In genomic region chr2:26342044-26342443, GRCm38 (mm10) we compare ENCODE assay signal across 8 mouse cellular contexts. TPM values are rescaled to one million over a fixed set of nuclear protein-coding genes. Genes with fewer than 3 reads are reported as not detected.
A peak's percentile ranks its signal among the peaks of the same experiment; 100 is the strongest.
DNase-seq lines count a peak whose midpoint lies in the region; ATAC-seq lines count a peak whose summit lies in the region.

No protein-coding gene starts in this region.

- H3K9ac ChIP-seq in embryonic facial prominence, embryonic 13.5 days: no peak overlapping the region
- no peak overlapping the region for H3K9ac ChIP-seq in lung, embryonic 16.5 days (ENCODE audit: low read length)

- H3K36me3 ChIP-seq in megakaryocyte, embryonic 14.5 days (replicated peaks; ENCODE audit: low read length): peaks cover 81% of the 10 kb centered on the region
- peaks cover 87% of the 10 kb centered on the region for H3K36me3 ChIP-seq in embryonic facial prominence, embryonic 13.5 days
- H3K36me3 ChIP-seq in lung, embryonic 16.5 days (ENCODE audit: control insufficient read depth, insufficient read depth, low read length): peaks cover 23% of the 10 kb centered on the region

- peak overlapping the region; percentile 24; the same call in 1 of the 2 replicates for H3K27ac ChIP-seq in embryonic facial prominence, embryonic 13.5 days
- H3K27ac ChIP-seq in lung, embryonic 16.5 days (ENCODE audit: low read length): peak overlapping the region; percentile 74

- no peak overlapping the region for H3K4me2 ChIP-seq in embryonic facial prominence, embryonic 13.5 days
- no peak overlapping the region for H3K4me2 ChIP-seq in lung, embryonic 16.5 days (ENCODE audit: low read depth, low read length)

- no peak for ATAC-seq in megakaryocyte, adult 5-6 weeks (ENCODE audit: poor library complexity, severe bottlenecking)
- no peak; the same call in 1 of the 2 replicates for ATAC-seq in embryonic facial prominence, embryonic 13.5 days (ENCODE audit: insufficient number of reproducible peaks, insufficient read depth, low FRiP score, low TSS enrichment, low read depth)
- peak; percentile 85 for ATAC-seq in lung, embryonic 16.5 days (ENCODE audit: low read depth)

- 79% methylated on average over 10 of the region's 10 CpGs for WGBS in embryonic facial prominence, embryonic 13.5 days
- 24% methylated on average over 10 of the region's 10 CpGs for WGBS in lung, embryonic 16.5 days

- intact Hi-C loops in heart, postnatal 25 days (cut with DNase I): no loop called here

- no peaks in the 10 kb centered on the region for H3K9me3 ChIP-seq in megakaryocyte, embryonic 14.5 days
- H3K9me3 ChIP-seq in embryonic facial prominence, embryonic 13.5 days: no peaks in the 10 kb centered on the region
- no peaks in the 10 kb centered on the region for H3K9me3 ChIP-seq in lung, embryonic 16.5 days (ENCODE audit: control insufficient read depth, low read length)

- H3K27me3 ChIP-seq in megakaryocyte, embryonic 14.5 days (replicated peaks): no peaks in the 10 kb centered on the region
- no peaks in the 10 kb centered on the region for H3K27me3 ChIP-seq in embryonic facial prominence, embryonic 13.5 days
- no peaks in the 10 kb centered on the region for H3K27me3 ChIP-seq in lung, embryonic 16.5 days (ENCODE audit: control insufficient read depth, insufficient read depth, low read depth, low read length)

- H3K4me3 ChIP-seq in megakaryocyte, embryonic 14.5 days (replicated peaks): peak overlapping the region; percentile 90
- no peak overlapping the region for H3K4me3 ChIP-seq in embryonic facial prominence, embryonic 13.5 days
- no peak overlapping the region for H3K4me3 ChIP-seq in lung, embryonic 16.5 days (ENCODE audit: low read length)

- DNase-seq in heart, postnatal 25 days (ENCODE audit: low spot score): peak; percentile 64
- peak; percentile 61 for DNase-seq in layer of hippocampus, adult 8-10 months (ENCODE audit: low spot score in 2 of 2)
- DNase-seq in testis, postnatal 10 days (ENCODE audit: low spot score): peak; percentile 83
- no peak for DNase-seq in adrenal gland, postnatal 4 days (ENCODE audit: low spot score in 2 of 2)

- H3K4me1 ChIP-seq in megakaryocyte, embryonic 14.5 days: peaks cover 85% of the 10 kb centered on the region
- H3K4me1 ChIP-seq in embryonic facial prominence, embryonic 13.5 days: peaks cover 3% of the 10 kb centered on the region
- H3K4me1 ChIP-seq in lung, embryonic 16.5 days (replicated peaks; ENCODE audit: control insufficient read depth, insufficient read depth, low read length): peaks cover 27% of the 10 kb centered on the region

RNA-seq across cellular contexts. Expression of gene Dnlz, which starts 9.9 kb away (rescaled TPM):
- polyA plus RNA-seq in megakaryocyte, embryonic 14.5 days (2012; ENCODE audit: insufficient read depth, low replicate concordance): 34.4 and 35.3 TPM in 2 replicates
- total RNA-seq in megakaryocyte, adult 5-6 weeks (2015): 4.4 and 5.8 TPM in 2 replicates
- 5.1 TPM in 2 replicates for total RNA-seq in megakaryocyte, adult 5-6 weeks (2017)
- polyA plus RNA-seq in embryonic facial prominence, embryonic 13.5 days (2015; fragmentation: Nextera tagmentation; extraction: Ambion mirVana): 31.4 and 32.1 TPM in 2 replicates
- total RNA-seq in heart, postnatal 25 days (2021): 10 to 100 TPM; 20.0 to 21.8 TPM
- total RNA-seq in layer of hippocampus, adult 8-10 months (2022): 10 to 100 TPM; 22.4 to 27.7 (median 24.8) TPM
- 22.8 and 24.7 TPM in 2 replicates for polyA plus RNA-seq in lung, embryonic 16.5 days (2015; fragmentation: Nextera tagmentation; extraction: Ambion mirVana)
- 10 to 100 TPM; 17.5 to 18.6 TPM for total RNA-seq in adrenal gland, postnatal 4 days (2021)

RNA-seq across cellular contexts. Expression of gene Card9, which starts 18.7 kb away (rescaled TPM):
- polyA plus RNA-seq in megakaryocyte, embryonic 14.5 days (2012; ENCODE audit: insufficient read depth, low replicate concordance): 29.8 and 81.2 TPM in 2 replicates
- total RNA-seq in megakaryocyte, adult 5-6 weeks (2015): 42.6 and 45.3 TPM in 2 replicates
- 141 and 169 TPM in 2 replicates for total RNA-seq in megakaryocyte, adult 5-6 weeks (2017)
- 0.81 and 1.3 TPM in 2 replicates for polyA plus RNA-seq in embryonic facial prominence, embryonic 13.5 days (2015; fragmentation: Nextera tagmentation; extraction: Ambion mirVana)
- total RNA-seq in heart, postnatal 25 days (2021): 1 to 10 TPM; 1.8 to 1.9 TPM
- total RNA-seq in layer of hippocampus, adult 8-10 months (2022): 1 to 10 TPM; 1.6 to 6.1 (median 4.1) TPM
- 4.2 and 4.4 TPM in 2 replicates for polyA plus RNA-seq in lung, embryonic 16.5 days (2015; fragmentation: Nextera tagmentation; extraction: Ambion mirVana)
- total RNA-seq in adrenal gland, postnatal 4 days (2021): 1 to 10 TPM; 1.1 to 1.2 TPM

RNA-seq across cellular contexts. Expression of gene Gpsm1, which starts 26.7 kb away (rescaled TPM):
- polyA plus RNA-seq in megakaryocyte, embryonic 14.5 days (2012; ENCODE audit: insufficient read depth, low replicate concordance): 39.8 and 114 TPM in 2 replicates
- 1.9 and 2.4 TPM in 2 replicates for total RNA-seq in megakaryocyte, adult 5-6 weeks (2015)
- total RNA-seq in megakaryocyte, adult 5-6 weeks (2017): 2.2 and 4.0 TPM in 2 replicates
- polyA plus RNA-seq in embryonic facial prominence, embryonic 13.5 days (2015; fragmentation: Nextera tagmentation; extraction: Ambion mirVana): 54.8 and 57.0 TPM in 2 replicates
- total RNA-seq in heart, postnatal 25 days (2021): 100 to 1,000 TPM; 195 to 226 TPM
- 10 to 100 TPM; 44.1 to 48.7 (median 45.6) TPM for total RNA-seq in layer of hippocampus, adult 8-10 months (2022)
- polyA plus RNA-seq in lung, embryonic 16.5 days (2015; fragmentation: Nextera tagmentation; extraction: Ambion mirVana): 47.2 and 51.6 TPM in 2 replicates
- 10 to 100 TPM; 33.7 to 39.7 TPM for total RNA-seq in adrenal gland, postnatal 4 days (2021)

RNA-seq across cellular contexts. Expression of gene Snapc4, which starts 38.4 kb away (rescaled TPM):
- polyA plus RNA-seq in megakaryocyte, embryonic 14.5 days (2012; ENCODE audit: insufficient read depth, low replicate concordance): 15.8 and 18.0 TPM in 2 replicates
- 6.1 and 10.7 TPM in 2 replicates for total RNA-seq in megakaryocyte, adult 5-6 weeks (2015)
- 12.2 and 13.3 TPM in 2 replicates for total RNA-seq in megakaryocyte, adult 5-6 weeks (2017)
- polyA plus RNA-seq in embryonic facial prominence, embryonic 13.5 days (2015; fragmentation: Nextera tagmentation; extraction: Ambion mirVana): 33.9 and 38.9 TPM in 2 replicates
- 10 to 100 TPM in 1 of 2 experiments, 1 to 10 TPM in 1; 8.9 to 11.2 TPM for total RNA-seq in heart, postnatal 25 days (2021)
- 10 to 100 TPM; 72.9 to 86.2 (median 82.1) TPM for total RNA-seq in layer of hippocampus, adult 8-10 months (2022)
- polyA plus RNA-seq in lung, embryonic 16.5 days (2015; fragmentation: Nextera tagmentation; extraction: Ambion mirVana): 25.3 and 25.6 TPM in 2 replicates
- total RNA-seq in adrenal gland, postnatal 4 days (2021): 10 to 100 TPM; 57.3 to 58.7 TPM

RNA-seq across cellular contexts. Expression of gene Entr1, which starts 47.1 kb away (rescaled TPM):
- polyA plus RNA-seq in megakaryocyte, embryonic 14.5 days (2012; ENCODE audit: insufficient read depth, low replicate concordance): 10.0 and 30.9 TPM in 2 replicates
- 62.2 and 76.5 TPM in 2 replicates for total RNA-seq in megakaryocyte, adult 5-6 weeks (2015)
- total RNA-seq in megakaryocyte, adult 5-6 weeks (2017): 60.4 and 63.4 TPM in 2 replicates
- 142 and 153 TPM in 2 replicates for polyA plus RNA-seq in embryonic facial prominence, embryonic 13.5 days (2015; fragmentation: Nextera tagmentation; extraction: Ambion mirVana)
- 10 to 100 TPM; 49.1 to 50.1 TPM for total RNA-seq in heart, postnatal 25 days (2021)
- 100 to 1,000 TPM; 125 to 165 (median 148) TPM for total RNA-seq in layer of hippocampus, adult 8-10 months (2022)
- polyA plus RNA-seq in lung, embryonic 16.5 days (2015; fragmentation: Nextera tagmentation; extraction: Ambion mirVana): 112 and 117 TPM in 2 replicates
- total RNA-seq in adrenal gland, postnatal 4 days (2021): 10 to 100 TPM; 88.3 to 93.8 TPM

Comparison
In these comparisons a context has a peak if more than half of its experiments do, and no peak if none do; other contexts are left out.
1. DNase-seq: peak in heart, postnatal 25 days (single experiment), layer of hippocampus, adult 8-10 months (2 of 2) and testis, postnatal 10 days (single experiment); none in adrenal gland, postnatal 4 days (0 of 2).
2. RNA of gene Card9, which starts 18.7 kb away (total RNA-seq): 42.6 to 169 TPM in megakaryocyte, adult 5-6 weeks; 1.6 to 6.1 TPM in layer of hippocampus, adult 8-10 months, 1.8 to 1.9 TPM in heart, postnatal 25 days and 1.1 to 1.2 TPM in adrenal gland, postnatal 4 days; every median in the first group is over 4 times any median in the second.
3. RNA of gene Gpsm1, which starts 26.7 kb away (total RNA-seq): 195 to 226 TPM in heart, postnatal 25 days, 44.1 to 48.7 TPM in layer of hippocampus, adult 8-10 months and 33.7 to 39.7 TPM in adrenal gland, postnatal 4 days; 1.9 to 4.0 TPM in megakaryocyte, adult 5-6 weeks; every median in the first group is over 4 times any median in the second.